Comparison of ENCODE assay signal across 21 mouse cellular contexts in genomic region chr3:146565065-146565411, GRCm38 (mm10). TPM values are rescaled to one million over a fixed set of nuclear protein-coding genes. Genes with fewer than 3 reads are reported as not detected.
DNase-seq lines count a peak whose midpoint lies in the region; ATAC-seq lines count a peak whose summit lies in the region.
"Had no signal": no experiment of that assay in that cellular context is flagged by ENCODE, and none has a peak within 500 bp of the region (broad histone marks: within the 10 kb centered on the region; RNA-seq: fewer than 3 reads in every experiment).

No protein-coding gene starts in this region.

- no peaks in the 10 kb centered on the region for H3K9me3 ChIP-seq in forebrain, embryonic 16.5 days (ENCODE audit: control insufficient read depth, low read length)
- H3K9me3 ChIP-seq in forebrain, embryonic 11.5 days (ENCODE audit: control insufficient read depth, low read length): no peaks in the 10 kb centered on the region
- no peaks in the 10 kb centered on the region for H3K9me3 ChIP-seq in hindbrain, embryonic 15.5 days
- no peaks in the 10 kb centered on the region for H3K9me3 ChIP-seq in hindbrain, embryonic 16.5 days (ENCODE audit: control insufficient read depth, low read length)
- H3K9me3 ChIP-seq in midbrain, embryonic 15.5 days: no peaks in the 10 kb centered on the region
- H3K9me3 ChIP-seq in midbrain, embryonic 11.5 days (ENCODE audit: control insufficient read depth, low read length): no peaks in the 10 kb centered on the region
- H3K9me3 ChIP-seq: embryonic facial prominence, embryonic 10.5 days; heart, embryonic 15.5 days had no signal

- H3K4me1 ChIP-seq in forebrain, embryonic 16.5 days (replicated peaks; ENCODE audit: control insufficient read depth, insufficient read depth, low read length): peaks cover 7% of the 10 kb centered on the region
- H3K4me1 ChIP-seq in forebrain, embryonic 11.5 days (replicated peaks; ENCODE audit: control insufficient read depth, insufficient read depth, low read length): no peaks in the 10 kb centered on the region; the same call in 1 of the 2 replicates
- peaks cover 5% of the 10 kb centered on the region for H3K4me1 ChIP-seq in hindbrain, embryonic 15.5 days (replicated peaks)
- no peaks in the 10 kb centered on the region for H3K4me1 ChIP-seq in hindbrain, embryonic 16.5 days (ENCODE audit: control insufficient read depth, insufficient read depth, low read depth, low read length)
- peaks cover 5% of the 10 kb centered on the region for H3K4me1 ChIP-seq in midbrain, embryonic 15.5 days
- H3K4me1 ChIP-seq in midbrain, embryonic 11.5 days (ENCODE audit: control insufficient read depth, insufficient read depth, low read length): peaks cover 2% of the 10 kb centered on the region; the same call in 1 of the 2 replicates
- H3K4me1 ChIP-seq: heart, embryonic 15.5 days had no signal

- H3K27ac ChIP-seq in forebrain, embryonic 16.5 days (ENCODE audit: low read length): no peak overlapping the region; the same call in 1 of the 2 replicates
- H3K27ac ChIP-seq in forebrain, embryonic 11.5 days (ENCODE audit: low read depth, low read length): no peak overlapping the region
- H3K27ac ChIP-seq in hindbrain, embryonic 15.5 days (replicated peaks): 0 out of 2 replicates have a peak overlapping the region, but pooled peaks have one; percentile 61
- no peak overlapping the region for H3K27ac ChIP-seq in hindbrain, embryonic 16.5 days (ENCODE audit: low read depth, low read length)
- H3K27ac ChIP-seq in midbrain, embryonic 15.5 days: peak overlapping the region; percentile 72; the same call in 1 of the 2 replicates
- no peak overlapping the region for H3K27ac ChIP-seq in midbrain, embryonic 11.5 days (ENCODE audit: low read depth, low read length)
- H3K27ac ChIP-seq: heart, adult 2 months; heart, embryonic 15.5 days had no signal

- no peaks in the 10 kb centered on the region for H3K27me3 ChIP-seq in forebrain, embryonic 16.5 days (replicated peaks; ENCODE audit: control insufficient read depth, insufficient read depth, low read length)
- H3K27me3 ChIP-seq in forebrain, embryonic 11.5 days (ENCODE audit: control insufficient read depth, insufficient read depth, low read length): no peaks in the 10 kb centered on the region
- no peaks in the 10 kb centered on the region for H3K27me3 ChIP-seq in hindbrain, embryonic 15.5 days
- no peaks in the 10 kb centered on the region for H3K27me3 ChIP-seq in hindbrain, embryonic 16.5 days (replicated peaks; ENCODE audit: control insufficient read depth, insufficient read depth, low read length)
- H3K27me3 ChIP-seq in midbrain, embryonic 15.5 days (replicated peaks): no peaks in the 10 kb centered on the region
- H3K27me3 ChIP-seq in midbrain, embryonic 11.5 days (ENCODE audit: control insufficient read depth, insufficient read depth, low read length): no peaks in the 10 kb centered on the region
- H3K27me3 ChIP-seq: CH12.LX; heart, embryonic 15.5 days; Patski had no signal

- no peak overlapping the region for H3K4me3 ChIP-seq in forebrain, embryonic 16.5 days (replicated peaks; ENCODE audit: low read length)
- H3K4me3 ChIP-seq in forebrain, embryonic 11.5 days (ENCODE audit: low read depth, low read length): no peak overlapping the region
- no peak overlapping the region for H3K4me3 ChIP-seq in hindbrain, embryonic 15.5 days
- H3K4me3 ChIP-seq in hindbrain, embryonic 16.5 days (ENCODE audit: low read length): no peak overlapping the region
- no peak overlapping the region for H3K4me3 ChIP-seq in midbrain, embryonic 15.5 days
- H3K4me3 ChIP-seq in midbrain, embryonic 11.5 days (ENCODE audit: low read depth, low read length): no peak overlapping the region
- H3K4me3 ChIP-seq: embryonic facial prominence, embryonic 10.5 days; heart, adult 2 months; heart, embryonic 15.5 days had no signal

- WGBS in forebrain, embryonic 16.5 days: 79% methylated on average over 1 of the region's 1 CpGs
- WGBS in forebrain, embryonic 11.5 days: 77% methylated on average over 1 of the region's 1 CpGs
- WGBS in hindbrain, embryonic 15.5 days: 91% methylated on average over 1 of the region's 1 CpGs
- WGBS in hindbrain, embryonic 16.5 days: 85% methylated on average over 1 of the region's 1 CpGs
- WGBS in midbrain, embryonic 15.5 days: 83% methylated on average over 1 of the region's 1 CpGs
- WGBS in midbrain, embryonic 11.5 days: 88% methylated on average over 1 of the region's 1 CpGs

- ATAC-seq in forebrain, embryonic 16.5 days: peak; percentile 57; the same call in 1 of the 2 replicates
- no peak for ATAC-seq in forebrain, embryonic 11.5 days (replicated peaks; ENCODE audit: low FRiP score)
- no peak for ATAC-seq in hindbrain, embryonic 15.5 days (ENCODE audit: low FRiP score, low read depth)
- ATAC-seq in hindbrain, embryonic 16.5 days: no peak
- ATAC-seq in midbrain, embryonic 15.5 days (replicated peaks): 0 out of 2 replicates have a peak, but pooled peaks have one; percentile 19
- no peak for ATAC-seq in midbrain, embryonic 11.5 days (ENCODE audit: low FRiP score)
- ATAC-seq in cerebellum, adult (ENCODE audit: insufficient number of reproducible peaks, low FRiP score, low TSS enrichment): no peak
- ATAC-seq: Patski had no signal

- H3K4me2 ChIP-seq in forebrain, embryonic 16.5 days (ENCODE audit: low read length): no peak overlapping the region
- no peak overlapping the region for H3K4me2 ChIP-seq in forebrain, embryonic 11.5 days (ENCODE audit: low read depth, low read length, severe bottlenecking)
- H3K4me2 ChIP-seq in hindbrain, embryonic 15.5 days: no peak overlapping the region
- H3K4me2 ChIP-seq in hindbrain, embryonic 16.5 days (ENCODE audit: low read length): no peak overlapping the region
- no peak overlapping the region for H3K4me2 ChIP-seq in midbrain, embryonic 15.5 days
- no peak overlapping the region for H3K4me2 ChIP-seq in midbrain, embryonic 11.5 days
- H3K4me2 ChIP-seq: heart, embryonic 11.5 days; heart, embryonic 15.5 days had no signal

- no peak overlapping the region for H3K9ac ChIP-seq in forebrain, embryonic 16.5 days (replicated peaks; ENCODE audit: low read depth, low read length)
- H3K9ac ChIP-seq in forebrain, embryonic 11.5 days (ENCODE audit: low read length): no peak overlapping the region
- no peak overlapping the region for H3K9ac ChIP-seq in hindbrain, embryonic 15.5 days
- H3K9ac ChIP-seq in hindbrain, embryonic 16.5 days (ENCODE audit: low read depth, low read length): no peak overlapping the region
- no peak overlapping the region for H3K9ac ChIP-seq in midbrain, embryonic 15.5 days
- H3K9ac ChIP-seq in midbrain, embryonic 11.5 days (ENCODE audit: low read length): no peak overlapping the region
- H3K9ac ChIP-seq: heart, embryonic 15.5 days had no signal

- no peak for DNase-seq in forebrain, embryonic 11.5 days (ENCODE audit: low spot score)
- DNase-seq in midbrain, embryonic 11.5 days (ENCODE audit: low spot score, missing footprints): no peak
- DNase-seq: adrenal gland, postnatal 14 days; cerebellum, postnatal 10 days; gastrocnemius, postnatal 14 days; heart, postnatal 14 days had no signal

- no peaks in the 10 kb centered on the region for H3K36me3 ChIP-seq in forebrain, embryonic 16.5 days (ENCODE audit: control insufficient read depth, insufficient read depth)
- no peaks in the 10 kb centered on the region for H3K36me3 ChIP-seq in forebrain, embryonic 11.5 days (ENCODE audit: control insufficient read depth, insufficient read depth, low read length)
- no peaks in the 10 kb centered on the region for H3K36me3 ChIP-seq in hindbrain, embryonic 15.5 days
- H3K36me3 ChIP-seq in hindbrain, embryonic 16.5 days (ENCODE audit: control insufficient read depth, insufficient read depth, low read length): no peaks in the 10 kb centered on the region
- no peaks in the 10 kb centered on the region for H3K36me3 ChIP-seq in midbrain, embryonic 15.5 days (replicated peaks)
- H3K36me3 ChIP-seq in midbrain, embryonic 11.5 days (ENCODE audit: control insufficient read depth, insufficient read depth, low read length): no peaks in the 10 kb centered on the region
- H3K36me3 ChIP-seq: embryonic facial prominence, embryonic 10.5 days; heart, embryonic 15.5 days had no signal

RNA-seq across cellular contexts. Expression of gene Uox, which starts 5.2 kb away (rescaled TPM):
- not detected in 2 replicates for polyA plus RNA-seq in forebrain, embryonic 16.5 days (2015; fragmentation: Nextera tagmentation; extraction: Ambion mirVana)
- polyA plus RNA-seq in forebrain, embryonic 11.5 days (2014; fragmentation: Nextera tagmentation; extraction: Ambion mirVana): not detected in 2 replicates
- 0.14 and 0.18 TPM in 2 replicates for polyA plus RNA-seq in hindbrain, embryonic 15.5 days (2015; fragmentation: Nextera tagmentation; extraction: Ambion mirVana)
- 0.14 TPM in 1 of 2 replicates, not detected in the other for polyA plus RNA-seq in hindbrain, embryonic 16.5 days (2015; fragmentation: Nextera tagmentation; extraction: Ambion mirVana)
- 0.09 TPM in 1 of 2 replicates, not detected in the other for polyA plus RNA-seq in midbrain, embryonic 15.5 days (2015; fragmentation: Nextera tagmentation; extraction: Ambion mirVana)
- 0.11 TPM in 1 of 2 replicates, not detected in the other for polyA plus RNA-seq in midbrain, embryonic 11.5 days (2014; fragmentation: Nextera tagmentation; extraction: Ambion mirVana)
- polyA plus RNA-seq: activated CD4-positive, CD25-positive, alpha-beta regulatory T cell, adult 4 months; embryonic facial prominence, embryonic 10.5 days; heart, adult 2 months; heart, embryonic 11.5 days; heart, embryonic 15.5 days; intestine, embryonic 14.5 days had no signal

RNA-seq across cellular contexts. Expression of gene Rpf1, which starts 43.8 kb away (rescaled TPM):
- 47.0 and 58.0 TPM in 2 replicates for polyA plus RNA-seq in forebrain, embryonic 16.5 days (2015; fragmentation: Nextera tagmentation; extraction: Ambion mirVana)
- polyA plus RNA-seq in forebrain, embryonic 11.5 days (2014; fragmentation: Nextera tagmentation; extraction: Ambion mirVana): 70.0 and 72.8 TPM in 2 replicates
- polyA plus RNA-seq in hindbrain, embryonic 15.5 days (2015; fragmentation: Nextera tagmentation; extraction: Ambion mirVana): 37.0 and 37.6 TPM in 2 replicates
- polyA plus RNA-seq in hindbrain, embryonic 16.5 days (2015; fragmentation: Nextera tagmentation; extraction: Ambion mirVana): 31.5 and 32.5 TPM in 2 replicates
- polyA plus RNA-seq in midbrain, embryonic 15.5 days (2015; fragmentation: Nextera tagmentation; extraction: Ambion mirVana): 38.6 and 39.5 TPM in 2 replicates
- polyA plus RNA-seq in midbrain, embryonic 11.5 days (2014; fragmentation: Nextera tagmentation; extraction: Ambion mirVana): 80.6 and 81.5 TPM in 2 replicates

RNA-seq across cellular contexts. Expression of gene Dnase2b, which starts 50.4 kb away (rescaled TPM):
- not detected in 2 replicates for polyA plus RNA-seq in forebrain, embryonic 16.5 days (2015; fragmentation: Nextera tagmentation; extraction: Ambion mirVana)
- not detected in 2 replicates for polyA plus RNA-seq in forebrain, embryonic 11.5 days (2014; fragmentation: Nextera tagmentation; extraction: Ambion mirVana)
- not detected in 2 replicates for polyA plus RNA-seq in hindbrain, embryonic 15.5 days (2015; fragmentation: Nextera tagmentation; extraction: Ambion mirVana)
- polyA plus RNA-seq in hindbrain, embryonic 16.5 days (2015; fragmentation: Nextera tagmentation; extraction: Ambion mirVana): not detected in 2 replicates
- polyA plus RNA-seq in midbrain, embryonic 15.5 days (2015; fragmentation: Nextera tagmentation; extraction: Ambion mirVana): not detected in 2 replicates
- polyA plus RNA-seq in midbrain, embryonic 11.5 days (2014; fragmentation: Nextera tagmentation; extraction: Ambion mirVana): not detected in 2 replicates
- polyA plus RNA-seq: activated CD4-positive, CD25-positive, alpha-beta regulatory T cell, adult 4 months; cerebellum, adult 2 months; embryonic facial prominence, embryonic 10.5 days; embryonic facial prominence, embryonic 14.5 days; heart, adult 2 months; heart, embryonic 11.5 days; heart, embryonic 15.5 days; intestine, embryonic 14.5 days had no signal

Comparison
In these comparisons a context has a peak if more than half of its experiments do, and no peak if none do; other contexts are left out.
1. ATAC-seq: peak in forebrain, embryonic 16.5 days (single experiment) and midbrain, embryonic 15.5 days (single experiment); none in forebrain, embryonic 11.5 days (single experiment), hindbrain, embryonic 15.5 days (single experiment), hindbrain, embryonic 16.5 days (single experiment), midbrain, embryonic 11.5 days (single experiment) and cerebellum, adult (single experiment).
2. H3K27ac ChIP-seq: peak in hindbrain, embryonic 15.5 days (single experiment) and midbrain, embryonic 15.5 days (single experiment); none in forebrain, embryonic 16.5 days (single experiment), forebrain, embryonic 11.5 days (single experiment), hindbrain, embryonic 16.5 days (single experiment) and midbrain, embryonic 11.5 days (single experiment).